Mouse (Mus musculus) heart, embryonic 12.5 days (tissue): ENCODE results near the gene Strip1. TPM values are rescaled to one million over a fixed set of nuclear protein-coding genes. Genes with fewer than 3 reads are reported as not detected.
"Not testable (repeated sequence)": the region's sequence is repeated elsewhere in the genome, so short reads cannot be mapped to it uniquely, and the experiment has no call there.

Source experiments
- ATAC-seq: fragments of 200-750 bp; cut with Nextera tagmentation; 2 replicates; pipeline ENCODE4 v1.8.0; 2017; ENCODE audit warnings: moderate TSS enrichment, moderate library complexity; ENCODE audit not compliant: insufficient number of reproducible peaks, low FRiP score
- H3K27ac ChIP-seq: fragments of 300-500 bp; sonication (generic); 2 replicates; pipeline ENCODE4 v1.5.1; 2016; ENCODE audit warnings: mild to moderate bottlenecking, moderate library complexity; ENCODE audit not compliant: poor library complexity, severe bottlenecking
- H3K27me3 ChIP-seq: fragments of 300-500 bp; sonication (generic); replicated peaks from 2 replicates; pipeline ENCODE4 v1.6.1; 2016; ENCODE audit warnings: mild to moderate bottlenecking, moderate library complexity
- H3K36me3 ChIP-seq: fragments of 300-500 bp; sonication (generic); 2 replicates; pipeline ENCODE4 v1.6.1; 2016; ENCODE audit warnings: mild to moderate bottlenecking, moderate library complexity
- H3K4me1 ChIP-seq: fragments of 300-500 bp; sonication (generic); replicated peaks from 2 replicates; pipeline ENCODE4 v1.6.1; 2016; ENCODE audit warnings: mild to moderate bottlenecking
- H3K4me2 ChIP-seq: fragments of 300-500 bp; sonication (generic); 2 replicates; pipeline ENCODE4 v1.6.1; 2016; ENCODE audit warnings: mild to moderate bottlenecking, moderate library complexity
- H3K4me3 ChIP-seq: fragments of 300-500 bp; sonication (generic); 2 replicates; pipeline ENCODE4 v1.5.1; 2016; ENCODE audit warnings: mild to moderate bottlenecking
- H3K9ac ChIP-seq: fragments of 300-500 bp; sonication (generic); 2 replicates; pipeline ENCODE4 v1.6.1; 2016; ENCODE audit warnings: mild to moderate bottlenecking, moderate library complexity
- H3K9me3 ChIP-seq: fragments of 300-500 bp; sonication (generic); replicated peaks from 2 replicates; pipeline ENCODE4 v1.6.1; 2016; ENCODE audit warnings: mild to moderate bottlenecking, moderate library complexity
- WGBS: fragments of 180-500 bp; shearing (Covaris S2); methylation state at CpG from one replicate; pipeline ENCODE4 v1.1.7; 2016; 5-methylcytosine and 5-hydroxymethylcytosine counted together
- polyA plus RNA-seq: library from polyadenylated mRNA; unstranded; fragments of >200 nt; fragmentation: Nextera tagmentation; extraction: Ambion mirVana; gene quantifications from 2 replicates; pipeline ENCODE4 v1.2.1, GENCODE M21; 2016

Strip1 gene
- polyA plus RNA-seq, 1 experiment from 2014 or later = 43.6 TPM

GRCm38 (mm10) chr3:107654861-107655260, 23.4 kb upstream of the Strip1 start:
- Histone ChIP-seq H3K4me2 (no peak overlapping the region), H3K9me3 (no peaks in the 10 kb centered on the region), H3K9ac (no peak overlapping the region), H3K4me1 (no peaks in the 10 kb centered on the region), H3K4me3 (no peak overlapping the region), H3K36me3 (peaks cover 14% of the 10 kb centered on the region), H3K27me3 (no peaks in the 10 kb centered on the region; the same call in 1 of the 2 replicates), H3K27ac (no peak overlapping the region)
- no peak for ATAC-seq
- 74% methylated on average over 3 of the region's 3 CpGs for WGBS

DNA sequence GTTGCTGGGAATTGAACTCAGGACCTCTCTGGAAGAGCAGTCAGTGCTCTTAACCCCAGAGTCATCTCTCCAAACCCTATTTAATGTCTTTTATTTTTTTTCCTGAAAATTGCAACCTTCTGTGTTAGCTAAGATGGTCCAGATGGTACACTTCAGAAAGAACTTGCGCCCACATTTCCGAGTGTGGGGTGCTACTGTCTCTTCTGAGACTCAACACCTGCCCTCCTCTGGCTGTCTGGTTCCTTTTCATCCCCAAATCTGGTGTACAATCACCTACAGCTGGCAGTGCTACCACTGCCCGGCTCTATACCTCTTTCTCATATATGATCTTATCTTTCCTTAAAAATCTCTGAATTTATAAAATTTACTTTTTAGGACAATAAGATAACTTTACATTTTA, 21.5 kb upstream of the Strip1 start:
- Histone ChIP-seq H3K4me1 (no peaks in the 10 kb centered on the region), H3K4me3 (no peak overlapping the region), H3K9me3 (no peaks in the 10 kb centered on the region), H3K9ac (no peak overlapping the region), H3K4me2 (no peak overlapping the region), H3K27ac (no peak overlapping the region), H3K27me3 (no peaks in the 10 kb centered on the region; the same call in 1 of the 2 replicates), H3K36me3 (0 out of 2 replicates have a peak, but pooled peaks cover 2% of the 10 kb centered on the region)
- no peak for ATAC-seq
- WGBS = 89% methylated on average over 3 of the region's 3 CpGs

- not testable (repeated sequence) for H3K9me3 ChIP-seq, H3K4me2 ChIP-seq, H3K27me3 ChIP-seq, H3K9ac ChIP-seq, H3K4me1 ChIP-seq, H3K36me3 ChIP-seq, H3K4me3 ChIP-seq, H3K27ac ChIP-seq, ATAC-seq
- WGBS = 57% methylated on average over 5 of the region's 5 CpGs
These were observed 18.8 kb upstream of the Strip1 start for GRCm38 (mm10) chr3:107650276-107650675.

DNA sequence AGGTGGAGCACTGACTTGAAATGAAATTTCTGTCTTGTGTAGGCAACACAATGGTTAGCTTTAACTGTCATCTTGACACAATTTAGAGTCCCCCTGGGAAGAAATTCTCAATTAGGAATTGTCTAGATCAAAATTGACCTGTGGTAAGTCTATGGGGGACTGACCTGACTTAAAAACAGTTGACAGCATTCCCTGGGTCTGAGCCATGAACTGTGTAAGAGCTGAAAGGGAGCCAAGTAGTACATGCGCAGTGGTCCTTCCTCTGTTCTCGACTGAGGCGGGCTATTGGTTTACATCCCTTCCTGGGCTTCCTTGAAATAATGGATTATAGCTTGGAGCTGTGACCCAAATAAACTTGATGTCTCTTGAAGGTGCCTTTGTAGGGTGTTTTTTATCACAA, 15.5 kb upstream of the Strip1 start:
- Histone ChIP-seq H3K9me3 (no peaks in the 10 kb centered on the region; the same call in 1 of the 2 replicates), H3K9ac (no peak overlapping the region), H3K27ac (no peak overlapping the region), H3K4me1 (no peaks in the 10 kb centered on the region), H3K36me3 (no peaks in the 10 kb centered on the region), H3K27me3 (no peaks in the 10 kb centered on the region; the same call in 1 of the 2 replicates), H3K4me2 (no peak overlapping the region), H3K4me3 (no peak overlapping the region)
- ATAC-seq = no peak
- 90% methylated on average over 3 of the region's 3 CpGs for WGBS

GRCm38 (mm10) chr3:107637606-107638172, 6.2 kb upstream of the Strip1 start:
- no peak for ATAC-seq
- H3K27ac ChIP-seq = no peak overlapping the region
- H3K9me3 ChIP-seq = no peaks in the 10 kb centered on the region
- H3K4me1 ChIP-seq = peaks cover 6% of the 10 kb centered on the region
- WGBS = 49% methylated on average over 5 of the region's 5 CpGs
- no peak overlapping the region for H3K9ac ChIP-seq
- H3K4me2 ChIP-seq = no peak overlapping the region
- no peaks in the 10 kb centered on the region for H3K27me3 ChIP-seq
- H3K36me3 ChIP-seq = no peaks in the 10 kb centered on the region
- H3K4me3 ChIP-seq = no peak overlapping the region

DNA sequence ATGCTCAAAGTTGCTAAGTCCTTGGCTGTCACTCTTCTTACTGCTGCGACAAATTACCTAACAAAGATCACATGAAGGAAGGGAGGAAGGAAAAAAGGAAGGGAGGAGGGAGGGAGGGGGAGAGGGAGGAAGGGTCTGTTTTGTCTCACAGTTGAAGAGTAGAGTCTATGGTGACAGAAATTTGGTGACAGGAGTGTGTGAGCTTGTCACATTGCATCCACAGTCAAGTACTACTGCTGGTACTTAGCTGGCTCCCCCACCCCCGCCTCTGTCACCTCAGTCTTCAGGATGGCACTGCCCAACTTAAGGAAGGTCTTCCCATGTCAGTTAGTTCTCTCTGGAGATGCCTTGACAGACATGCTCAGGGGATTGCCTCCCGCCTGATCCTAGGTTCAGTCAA, 4.7 kb upstream of the Strip1 start:
- 61% methylated on average over 3 of the region's 3 CpGs for WGBS

GRCm38 (mm10) chr3:107635836-107636235, 4.3 kb upstream of the Strip1 start:
- H3K27me3 ChIP-seq = no peaks in the 10 kb centered on the region
- ATAC-seq = no peak
- H3K4me2 ChIP-seq = no peak overlapping the region
- H3K4me3 ChIP-seq = no peak overlapping the region
- H3K9ac ChIP-seq = no peak overlapping the region
- WGBS = 35% methylated on average over 8 of the region's 8 CpGs
- no peak overlapping the region for H3K27ac ChIP-seq
- H3K4me1 ChIP-seq = peaks cover 6% of the 10 kb centered on the region
- H3K36me3 ChIP-seq = no peaks in the 10 kb centered on the region
- H3K9me3 ChIP-seq = no peaks in the 10 kb centered on the region

More for the DNA sequence above, 4.7 kb upstream of the Strip1 start:
- no peaks in the 10 kb centered on the region for H3K36me3 ChIP-seq
- no peaks in the 10 kb centered on the region for H3K27me3 ChIP-seq
- no peaks in the 10 kb centered on the region for H3K9me3 ChIP-seq
- no peak for ATAC-seq
- peaks cover 6% of the 10 kb centered on the region for H3K4me1 ChIP-seq
- H3K9ac ChIP-seq = no peak overlapping the region
- H3K4me3 ChIP-seq = no peak overlapping the region
- no peak overlapping the region for H3K27ac ChIP-seq
- no peak overlapping the region for H3K4me2 ChIP-seq

DNA sequence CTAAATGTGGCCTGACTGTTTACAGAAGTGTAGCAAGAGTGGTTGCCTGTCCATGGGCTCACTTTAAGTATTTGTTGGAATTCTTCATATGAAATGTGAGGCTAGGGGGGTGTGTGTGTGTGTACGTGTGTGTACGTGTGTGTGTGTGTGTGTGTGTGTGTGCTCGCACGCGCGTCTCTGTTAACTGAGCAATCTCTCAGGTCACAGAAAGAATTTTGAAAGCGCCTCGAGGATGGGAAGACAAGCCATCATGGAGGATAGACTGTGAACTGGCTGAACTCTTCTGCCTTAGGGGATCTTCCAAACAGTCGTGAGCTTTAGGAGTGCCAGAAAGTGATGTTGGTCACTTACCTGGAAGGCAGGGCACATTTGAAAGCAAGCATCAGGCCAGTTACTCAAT, 2.4 kb upstream of the Strip1 start:
- Histone ChIP-seq H3K9ac (no peak overlapping the region), H3K27ac (no peak overlapping the region), H3K9me3 (no peaks in the 10 kb centered on the region), H3K36me3 (peaks cover 5% of the 10 kb centered on the region; the same call in 1 of the 2 replicates), H3K27me3 (no peaks in the 10 kb centered on the region), H3K4me3 (no peak overlapping the region), H3K4me1 (peaks cover 13% of the 10 kb centered on the region), H3K4me2 (no peak overlapping the region)
- no peak for ATAC-seq
- 85% methylated on average over 9 of the region's 9 CpGs for WGBS

GRCm38 (mm10) chr3:107632786-107633185, 1.3 kb upstream of the Strip1 start:
- ATAC-seq = no peak
- H3K9me3 ChIP-seq = no peaks in the 10 kb centered on the region
- no peak overlapping the region for H3K4me3 ChIP-seq
- no peaks in the 10 kb centered on the region for H3K27me3 ChIP-seq
- H3K27ac ChIP-seq = no peak overlapping the region
- H3K4me1 ChIP-seq = peaks cover 13% of the 10 kb centered on the region
- no peak overlapping the region for H3K9ac ChIP-seq
- 98% methylated on average over 4 of the region's 4 CpGs for WGBS
- H3K36me3 ChIP-seq = peaks cover 15% of the 10 kb centered on the region; the same call in 1 of the 2 replicates
- H3K4me2 ChIP-seq = no peak overlapping the region

- under 1% methylated on average over 47 of the region's 48 CpGs for WGBS
- Histone ChIP-seq H3K9ac (peak within 1 kb of the TSS; percentile 89), H3K4me1 (peaks cover 10% of the 10 kb centered on the region), H3K27ac (peak within 1 kb of the TSS; percentile 84), H3K9me3 (no peaks in the 10 kb centered on the region), H3K4me2 (peak within 1 kb of the TSS; percentile 82), H3K36me3 (peaks cover 34% of the 10 kb centered on the region), H3K27me3 (no peaks in the 10 kb centered on the region), H3K4me3 (peak within 1 kb of the TSS; percentile 73)
- ATAC-seq = peak; percentile 80
These were observed 592 bp downstream of the Strip1 start, which contains the start of gene Gm10961 for GRCm38 (mm10) chr3:107630682-107631522. TSS of gene Gm10961 (plus strand) at chr3:107631322.

GRCm38 (mm10) chr3:107629411-107629810, 2.1 kb downstream of the Strip1 start:
- Histone ChIP-seq H3K9ac (no peak overlapping the region), H3K4me3 (no peak overlapping the region), H3K9me3 (no peaks in the 10 kb centered on the region), H3K36me3 (peaks cover 49% of the 10 kb centered on the region), H3K27me3 (no peaks in the 10 kb centered on the region), H3K4me1 (peaks cover 8% of the 10 kb centered on the region), H3K4me2 (no peak overlapping the region), H3K27ac (no peak overlapping the region)
- 89% methylated on average over 4 of the region's 4 CpGs for WGBS
- ATAC-seq = no peak
